35 mouse cellular contexts compared by ENCODE assay signal in genomic region chr10:123843604-123844003, GRCm38 (mm10).
"Had no signal": no experiment of that assay in that cellular context is flagged by ENCODE, and none has a peak within 500 bp of the region (broad histone marks: within the 10 kb centered on the region; RNA-seq: fewer than 3 reads in every experiment).

No protein-coding gene starts in this region.

- H3K36me3 ChIP-seq: heart, embryonic 10.5 days; heart, embryonic 12.5 days; heart, embryonic 13.5 days; heart, embryonic 15.5 days; hindbrain, embryonic 10.5 days; hindbrain, embryonic 12.5 days; hindbrain, embryonic 13.5 days; hindbrain, embryonic 15.5 days; intestine, embryonic 15.5 days; kidney, embryonic 15.5 days had no signal

- DNase-seq: heart, postnatal 10 days; heart, postnatal 14 days; heart, postnatal 36 days; heart, postnatal 4 days; kidney, adult 11 months; kidney, adult 18-20 months; kidney, adult 2 months; kidney, adult 8-10 months; kidney, adult 9 months; kidney, postnatal 10 days; kidney, postnatal 14 days; kidney, postnatal 25 days; kidney, postnatal 36 days; kidney, postnatal 4 days; layer of hippocampus, adult 9-11 months; layer of hippocampus, postnatal 36 days had no signal

- H3K9me3 ChIP-seq: heart, embryonic 10.5 days; heart, embryonic 12.5 days; heart, embryonic 13.5 days; heart, embryonic 15.5 days; hindbrain, embryonic 10.5 days; hindbrain, embryonic 12.5 days; hindbrain, embryonic 13.5 days; hindbrain, embryonic 15.5 days; intestine, embryonic 15.5 days; kidney, embryonic 15.5 days had no signal

- H3K4me1 ChIP-seq: heart, embryonic 10.5 days; heart, embryonic 12.5 days; heart, embryonic 15.5 days; hindbrain, embryonic 10.5 days; hindbrain, embryonic 12.5 days; hindbrain, embryonic 13.5 days; intestine, embryonic 15.5 days; kidney, embryonic 15.5 days had no signal

- H3K4me3 ChIP-seq: heart, embryonic 10.5 days; heart, embryonic 12.5 days; heart, embryonic 13.5 days; heart, embryonic 15.5 days; hindbrain, embryonic 10.5 days; hindbrain, embryonic 12.5 days; hindbrain, embryonic 13.5 days; hindbrain, embryonic 15.5 days; intestine, embryonic 15.5 days; kidney, embryonic 15.5 days; layer of hippocampus, adult 2 months had no signal

- H3K9ac ChIP-seq: heart, embryonic 12.5 days; heart, embryonic 13.5 days; heart, embryonic 15.5 days; hindbrain, embryonic 12.5 days; hindbrain, embryonic 13.5 days; hindbrain, embryonic 14.5 days; hindbrain, embryonic 15.5 days; intestine, embryonic 15.5 days; kidney, embryonic 15.5 days had no signal

- H3K27me3 ChIP-seq: heart, embryonic 12.5 days; heart, embryonic 13.5 days; heart, embryonic 15.5 days; hindbrain, embryonic 12.5 days; hindbrain, embryonic 13.5 days; hindbrain, embryonic 15.5 days; intestine, embryonic 15.5 days; kidney, embryonic 15.5 days had no signal

- H3K27ac ChIP-seq: heart, embryonic 10.5 days; heart, embryonic 13.5 days; heart, embryonic 15.5 days; hindbrain, embryonic 10.5 days; hindbrain, embryonic 12.5 days; hindbrain, embryonic 13.5 days; hindbrain, embryonic 14.5 days; hindbrain, embryonic 15.5 days; hindbrain, postnatal 0 days; intestine, embryonic 15.5 days; kidney, embryonic 15.5 days; kidney, postnatal 0 days; layer of hippocampus, adult 2 months had no signal

- H3K4me2 ChIP-seq: heart, embryonic 11.5 days; heart, embryonic 12.5 days; heart, embryonic 13.5 days; heart, embryonic 15.5 days; hindbrain, embryonic 12.5 days; hindbrain, embryonic 13.5 days; hindbrain, embryonic 14.5 days; hindbrain, embryonic 15.5 days; intestine, embryonic 15.5 days; kidney, embryonic 15.5 days had no signal

- ATAC-seq: hindbrain, embryonic 16.5 days; hindbrain, postnatal 0 days; inflammation-experienced regulatory T-cells, adult 6 months; intestine, embryonic 15.5 days; intestine, embryonic 16.5 days; intestine, postnatal 0 days had no signal
